Mouse (Mus musculus) MEL (cell line): ENCODE measurements at regions not wholly inside any gene's neighbourhood (a gene's known extent, or its start where the extent isn't known, plus 50 kb on each side); places are given as distances from the start of the nearest gene placed in this dataset.

ENCODE experiments used
- DNase-seq: peaks from one replicate; pipeline ENCODE4 v3.0.0; 2011; ENCODE audit warnings: low read depth, low spot score
- H3K27ac ChIP-seq: 2 replicates; pipeline ENCODE4 v1.5.1; 2012; ENCODE audit warnings: low read depth, mild to moderate bottlenecking, control low read depth, low read length, moderate library complexity; ENCODE audit not compliant: control insufficient read depth
- H3K27me3 ChIP-seq, 2 experiments: fragments of 150-350 bp in 1 of 2; sonication (generic) in 1 of 2; 2 replicates each; pipeline ENCODE4 v1.6.1; 2012; ENCODE audit warnings: low read length in 2 of 2, mild to moderate bottlenecking in 2 of 2, improper control_type of control experiment in 1 of 2, moderate library complexity in 1 of 2; ENCODE audit not compliant: insufficient read depth in 2 of 2, control insufficient read depth in 1 of 2
- H3K36me3 ChIP-seq, 2 experiments: 2 replicates each; pipeline ENCODE4 v1.6.1; 2012 to 2014; ENCODE audit warnings: low read length in 2 of 2, improper control_type of control experiment in 1 of 2, inconsistent platforms in 1 of 2, mild to moderate bottlenecking in 1 of 2; ENCODE audit not compliant: insufficient read depth in 2 of 2, control insufficient read depth in 1 of 2
- H3K4me1 ChIP-seq, 2 experiments: fragments of 150-350 bp in 1 of 2; sonication (generic) in 1 of 2; 2 replicates each; pipeline ENCODE4 v1.6.1; 2012; ENCODE audit warnings: low read length in 2 of 2, improper control_type of control experiment in 1 of 2, mild to moderate bottlenecking in 1 of 2; ENCODE audit not compliant: insufficient read depth in 2 of 2, control insufficient read depth in 1 of 2
- H3K4me3 ChIP-seq, 2 experiments: fragments of 150-350 bp in 1 of 2; sonication (generic) in 1 of 2; 2 replicates each; pipeline ENCODE4 v1.5.1; 2012; ENCODE audit warnings: low read depth in 2 of 2, low read length in 2 of 2, mild to moderate bottlenecking in 2 of 2, moderate library complexity in 2 of 2, control low read depth in 1 of 2, improper control_type of control experiment in 1 of 2; ENCODE audit not compliant: control insufficient read depth in 1 of 2, insufficient read depth in 1 of 2
- H3K79me2 ChIP-seq: 2 replicates; pipeline ENCODE4 v1.6.1; 2012; ENCODE audit warnings: mild to moderate bottlenecking, low read length, moderate library complexity; ENCODE audit not compliant: control insufficient read depth, poor library complexity, insufficient read depth
- H3K9ac ChIP-seq: 2 replicates; pipeline ENCODE4 v1.6.1; 2012; ENCODE audit warnings: low read depth, mild to moderate bottlenecking, control low read depth, low read length, moderate library complexity; ENCODE audit not compliant: control insufficient read depth, poor library complexity, severe bottlenecking
- H3K9me3 ChIP-seq: fragments of 150-350 bp; sonication (generic); replicated peaks from 2 replicates; pipeline ENCODE4 v1.6.1; 2012; ENCODE audit warnings: mild to moderate bottlenecking, low read length, improper control_type of control experiment, moderate library complexity; ENCODE audit not compliant: insufficient read depth
- BHLHE40 ChIP-seq: IDR thresholded peaks from 2 replicates; pipeline ENCODE4 v1.6.1; 2012; ENCODE audit warnings: low read depth, mild to moderate bottlenecking, inconsistent platforms, low read length, improper control_type of control experiment, borderline replicate concordance
- CHD1 ChIP-seq: IDR thresholded peaks from 2 replicates; pipeline ENCODE4 v1.6.1; 2012; ENCODE audit warnings: low read depth, mild to moderate bottlenecking, inconsistent platforms, low read length, improper control_type of control experiment
- CHD2 ChIP-seq: IDR thresholded peaks from 2 replicates; pipeline ENCODE4 v1.6.1; 2011; ENCODE audit warnings: low read length, improper control_type of control experiment
- CTCF ChIP-seq, 3 experiments: IDR thresholded peaks in 2 of 3; conservative IDR thresholded peaks in 1 of 3; 2 replicates each; pipeline ENCODE4 v1.5.1; 2011 to 2012; ENCODE audit warnings: low read length in 3 of 3, low read depth in 2 of 3, mild to moderate bottlenecking in 2 of 3, improper control_type of control experiment in 1 of 3, inconsistent platforms in 1 of 3, mixed read lengths in 1 of 3, moderate library complexity in 1 of 3; ENCODE audit not compliant: control insufficient read depth in 1 of 3, insufficient read depth in 1 of 3, poor library complexity in 1 of 3, severe bottlenecking in 1 of 3
- E2F4 ChIP-seq: IDR thresholded peaks from 2 replicates; pipeline ENCODE4 v1.6.1; 2011; ENCODE audit warnings: low read depth, low read length, improper control_type of control experiment, borderline replicate concordance
- ELF1 ChIP-seq: IDR thresholded peaks from 2 replicates; pipeline ENCODE4 v1.6.1; 2014; ENCODE audit warnings: low read depth, mild to moderate bottlenecking, inconsistent platforms, low read length, improper control_type of control experiment, moderate library complexity
- EP300 ChIP-seq, 2 experiments: IDR thresholded peaks; 2 replicates each; pipeline ENCODE4 v1.6.1; 2011; ENCODE audit warnings: improper control_type of control experiment in 2 of 2, low read length in 2 of 2, low read depth in 1 of 2, mild to moderate bottlenecking in 1 of 2
- ETS1 ChIP-seq: IDR thresholded peaks from 2 replicates; pipeline ENCODE4 v1.6.1; 2012; ENCODE audit warnings: low read depth, mild to moderate bottlenecking, inconsistent platforms, low read length, improper control_type of control experiment, moderate library complexity
- JUND ChIP-seq: IDR thresholded peaks from 2 replicates; pipeline ENCODE4 v1.6.1; 2011; ENCODE audit warnings: low read depth, mild to moderate bottlenecking, improper control_type of control experiment, low read length
- MAFK ChIP-seq: IDR thresholded peaks from 2 replicates; pipeline ENCODE4 v1.6.1; 2011; ENCODE audit warnings: low read depth, mild to moderate bottlenecking, low read length, improper control_type of control experiment, borderline replicate concordance
- MAX ChIP-seq: IDR thresholded peaks from 2 replicates; pipeline ENCODE4 v1.6.1; 2011; ENCODE audit warnings: low read length, improper control_type of control experiment
- MAZ ChIP-seq: IDR thresholded peaks from 2 replicates; pipeline ENCODE4 v1.6.1; 2012; ENCODE audit warnings: low read depth, mild to moderate bottlenecking, inconsistent platforms, low read length, improper control_type of control experiment
- MEF2A ChIP-seq: IDR thresholded peaks from 2 replicates; pipeline ENCODE4 v1.6.1; 2014; ENCODE audit warnings: low read depth, mild to moderate bottlenecking, inconsistent platforms, low read length, improper control_type of control experiment; ENCODE audit not compliant: poor library complexity, insufficient replicate concordance, severe bottlenecking; ENCODE audit errors: extremely low read depth
- MXI1 ChIP-seq: IDR thresholded peaks from 2 replicates; pipeline ENCODE4 v1.6.1; 2011; ENCODE audit warnings: mild to moderate bottlenecking, low read depth, low read length, improper control_type of control experiment
- MYB ChIP-seq: IDR thresholded peaks from 2 replicates; pipeline ENCODE4 v1.6.1; 2011; ENCODE audit warnings: mild to moderate bottlenecking, low read depth, low read length, improper control_type of control experiment
- NELFE ChIP-seq: IDR thresholded peaks from 2 replicates; pipeline ENCODE4 v1.6.1; 2011; ENCODE audit warnings: low read depth, low read length, improper control_type of control experiment
- NRF1 ChIP-seq: IDR thresholded peaks from 2 replicates; pipeline ENCODE4 v1.6.1; 2014; ENCODE audit warnings: low read depth, mild to moderate bottlenecking, inconsistent platforms, low read length, improper control_type of control experiment, moderate library complexity; ENCODE audit not compliant: poor library complexity, insufficient read depth, severe bottlenecking
- POLR2A ChIP-seq, 2 experiments: IDR thresholded peaks; 2 replicates each; pipeline ENCODE4 v1.6.1; 2011 to 2012; ENCODE audit warnings: low read length in 2 of 2, mild to moderate bottlenecking in 2 of 2, control low read depth in 1 of 2, improper control_type of control experiment in 1 of 2, low read depth in 1 of 2, moderate library complexity in 1 of 2; ENCODE audit not compliant: control insufficient read depth in 1 of 2, insufficient read depth in 1 of 2, poor library complexity in 1 of 2
- POLR2AphosphoS2 ChIP-seq: IDR thresholded peaks from 2 replicates; pipeline ENCODE4 v1.6.1; 2011; ENCODE audit warnings: low read length, improper control_type of control experiment
- POLR2AphosphoS5 ChIP-seq: IDR thresholded peaks from 2 replicates; pipeline ENCODE4 v1.6.1; 2012; ENCODE audit warnings: low read depth, borderline replicate concordance, mild to moderate bottlenecking, inconsistent platforms, low read length, moderate library complexity, mixed read lengths
- RAD21 ChIP-seq: IDR thresholded peaks from 2 replicates; pipeline ENCODE4 v1.6.1; 2011; ENCODE audit warnings: mild to moderate bottlenecking, low read depth, low read length, improper control_type of control experiment
- SMC3 ChIP-seq: IDR thresholded peaks from 2 replicates; pipeline ENCODE4 v1.6.1; 2011; ENCODE audit warnings: low read depth, low read length, improper control_type of control experiment
- TAL1 ChIP-seq: IDR thresholded peaks from 2 replicates; pipeline ENCODE4 v1.6.1; 2012; ENCODE audit warnings: mild to moderate bottlenecking, inconsistent platforms, low read length, moderate library complexity, mixed read lengths
- TBP ChIP-seq: IDR thresholded peaks from 2 replicates; pipeline ENCODE4 v1.8.0; 2011; ENCODE audit warnings: low read depth, low read length, improper control_type of control experiment
- TCF12 ChIP-seq: IDR thresholded peaks from 2 replicates; pipeline ENCODE4 v1.6.1; 2014; ENCODE audit warnings: low read depth, mild to moderate bottlenecking, inconsistent platforms, low read length, improper control_type of control experiment, moderate library complexity
- USF1 ChIP-seq: IDR thresholded peaks from 2 replicates; pipeline ENCODE4 v1.6.1; 2014; ENCODE audit warnings: low read depth, mild to moderate bottlenecking, inconsistent platforms, low read length, improper control_type of control experiment, moderate library complexity
- USF2 ChIP-seq, 2 experiments: IDR thresholded peaks; 2 replicates each; pipeline ENCODE4 v1.6.1; 2011 to 2012; ENCODE audit warnings: improper control_type of control experiment in 2 of 2, low read length in 2 of 2, borderline replicate concordance in 1 of 2, inconsistent platforms in 1 of 2, low read depth in 1 of 2, mild to moderate bottlenecking in 1 of 2; ENCODE audit not compliant: insufficient read depth in 1 of 2
- ZC3H11A ChIP-seq: IDR thresholded peaks from 2 replicates; pipeline ENCODE4 v1.6.1; 2012; ENCODE audit warnings: low read depth, mild to moderate bottlenecking, inconsistent platforms, low read length, improper control_type of control experiment
- ZKSCAN1 ChIP-seq: IDR thresholded peaks from 2 replicates; pipeline ENCODE4 v1.6.1; 2012; ENCODE audit warnings: low read depth, mild to moderate bottlenecking, inconsistent platforms, low read length, improper control_type of control experiment, moderate library complexity
- ZMIZ1 ChIP-seq: IDR thresholded peaks from 2 replicates; pipeline ENCODE4 v1.6.1; 2012; ENCODE audit warnings: low read depth, mild to moderate bottlenecking, inconsistent platforms, low read length, improper control_type of control experiment, moderate library complexity

- no peak overlapping the region for H3K27ac ChIP-seq
- no peaks in the 10 kb centered on the region for H3K4me1 ChIP-seq
- no peaks in the 10 kb centered on the region for H3K27me3 ChIP-seq
- no peaks in the 10 kb centered on the region for H3K9me3 ChIP-seq
- H3K4me3 ChIP-seq, result no peak overlapping the region
- no peaks in the 10 kb centered on the region for H3K36me3 ChIP-seq
- no peaks in the 10 kb centered on the region for H3K79me2 ChIP-seq
- no peak overlapping the region for H3K9ac ChIP-seq
- TF ChIP-seq RAD21, result no peak
- TF ChIP-seq TCF12, result no peak
- TF ChIP-seq CHD1, result no peak
- TF ChIP-seq ZMIZ1, result no peak
- no peak for TF ChIP-seq TBP
- TF ChIP-seq NRF1, result no peak
- TF ChIP-seq MAZ, result no peak
- TF ChIP-seq MEF2A, result no peak
- no peak for TF ChIP-seq MYB
- no peak for TF ChIP-seq POLR2A (IDR thresholded peaks at IDR 0.05; ENCODE audit: control insufficient read depth in 1 of 2, insufficient read depth in 1 of 2, low read depth in 1 of 2, low read length in 2 of 2, poor library complexity in 1 of 2)
- no peak for TF ChIP-seq ETS1
- TF ChIP-seq E2F4, result no peak
- TF ChIP-seq ELF1, result no peak
- no peak for TF ChIP-seq USF2 (IDR thresholded peaks at IDR 0.05; ENCODE audit: borderline replicate concordance in 1 of 2, insufficient read depth in 1 of 2, low read depth in 1 of 2, low read length in 2 of 2)
- TF ChIP-seq EP300 (IDR thresholded peaks at IDR 0.05; ENCODE audit: low read depth in 1 of 2, low read length in 2 of 2), result no peak
- no peak for TF ChIP-seq NELFE
- no peak for TF ChIP-seq POLR2AphosphoS5
- no peak for DNase-seq
Observed at GRCm38 (mm10) chr10:17288231-17288630, 434.8 kb upstream of the Cited2 start.

- Histone ChIP-seq H3K9me3 (no peaks in the 10 kb centered on the region), H3K27me3 (no peaks in the 10 kb centered on the region), H3K27ac (no peak overlapping the region), H3K9ac (no peak overlapping the region), H3K4me3 (no peak overlapping the region), H3K79me2 (no peaks in the 10 kb centered on the region), H3K4me1 (peaks cover 3 to 9% of the 10 kb centered on the region in 2 experiments; a peak in 3 of 4 replicates), H3K36me3 (peaks cover 0 to 11% of the 10 kb centered on the region in 2 experiments; a peak in 2 of 4 replicates)
- no peak for DNase-seq
- TF ChIP-seq POLR2AphosphoS2, result no peak
- no peak for TF ChIP-seq MAFK
- TF ChIP-seq CHD2, result no peak
- TF ChIP-seq MAX, result no peak
- no peak for TF ChIP-seq CTCF (IDR thresholded peaks at IDR 0.05 in 2 of 3, conservative IDR thresholded peaks at IDR 0.05 in 1 of 3; ENCODE audit: control insufficient read depth in 1 of 3, insufficient read depth in 1 of 3, low read depth in 2 of 3, low read length in 3 of 3, poor library complexity in 1 of 3, severe bottlenecking in 1 of 3)
- no peak for TF ChIP-seq MYB
- no peak for TF ChIP-seq NELFE
- TF ChIP-seq TCF12, result no peak
- TF ChIP-seq RAD21, result no peak
- no peak for TF ChIP-seq MXI1
- no peak for TF ChIP-seq TAL1
- no peak for TF ChIP-seq USF1
- no peak for TF ChIP-seq SMC3
- no peak for TF ChIP-seq JUND
- no peak for TF ChIP-seq ETS1
- no peak for TF ChIP-seq USF2 (IDR thresholded peaks at IDR 0.05; ENCODE audit: borderline replicate concordance in 1 of 2, insufficient read depth in 1 of 2, low read depth in 1 of 2, low read length in 2 of 2)
- no peak for TF ChIP-seq ZC3H11A
- TF ChIP-seq ZKSCAN1, result no peak
- no peak for TF ChIP-seq BHLHE40
Observed at GRCm38 (mm10) chr10:17292331-17292730, 430.7 kb upstream of the Cited2 start.
